Mouse (Mus musculus) frontal cortex, postnatal 14 days (tissue): ENCODE measurements around the gene Mad2l1bp.
A peak's percentile ranks its signal among the peaks of the same experiment; 100 is the strongest.

Experiments used
- DNase-seq, 2 experiments: peaks; one replicate each; pipeline ENCODE4 v3.0.0; 2022; ENCODE audit warnings: low spot score in 2 of 2

The Mad2l1bp gene

DNA sequence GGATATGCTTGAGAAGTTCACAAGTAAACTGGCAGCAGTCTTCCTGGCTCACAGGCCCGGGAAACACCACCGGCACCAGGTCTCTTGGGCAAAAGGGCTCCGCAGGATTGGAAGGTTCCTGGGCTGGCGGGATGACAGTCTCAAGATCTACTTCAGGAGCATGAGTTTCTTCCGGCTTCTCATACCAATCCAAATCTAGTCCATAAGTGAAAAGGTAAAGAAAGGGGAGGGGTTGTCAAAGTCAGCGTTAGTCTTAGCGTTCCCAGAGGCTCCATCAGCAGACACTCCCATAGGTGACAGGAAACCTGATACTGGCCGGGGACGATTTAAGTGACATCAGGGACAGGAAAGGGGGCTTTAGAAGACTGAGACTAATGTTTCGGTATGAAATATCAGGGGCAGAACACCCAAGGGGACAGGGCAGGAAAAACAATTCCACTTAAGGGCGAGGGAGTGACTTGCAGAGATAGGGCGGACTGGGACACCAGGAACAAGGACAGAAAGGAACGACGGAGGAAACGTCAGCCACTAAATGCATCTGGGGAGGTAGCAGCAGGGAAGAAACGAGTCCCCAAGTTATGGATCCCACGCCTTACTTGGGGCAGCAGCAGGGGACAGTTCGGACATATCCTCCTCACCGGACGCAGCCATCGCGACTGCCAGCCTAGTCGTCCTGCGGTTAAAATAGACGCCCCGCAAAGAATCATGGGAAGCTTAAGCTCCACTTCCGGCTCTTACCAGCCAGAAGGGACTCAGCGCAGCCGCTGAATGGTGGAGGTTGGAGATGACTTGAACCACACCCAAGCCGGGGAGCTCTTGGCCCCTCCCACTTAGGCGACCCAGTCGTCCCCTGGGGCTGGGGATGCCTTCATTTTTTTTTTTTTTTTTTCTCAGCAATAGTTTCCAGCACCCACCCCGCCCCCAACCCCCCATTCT is at the start of gene Mad2l1bp:
Gene Mad2l1bp, minus strand, starts transcription at position 707 of the 936 bp plus-strand sequence.
- peak; percentile 80 to 84 for DNase-seq

DNA sequence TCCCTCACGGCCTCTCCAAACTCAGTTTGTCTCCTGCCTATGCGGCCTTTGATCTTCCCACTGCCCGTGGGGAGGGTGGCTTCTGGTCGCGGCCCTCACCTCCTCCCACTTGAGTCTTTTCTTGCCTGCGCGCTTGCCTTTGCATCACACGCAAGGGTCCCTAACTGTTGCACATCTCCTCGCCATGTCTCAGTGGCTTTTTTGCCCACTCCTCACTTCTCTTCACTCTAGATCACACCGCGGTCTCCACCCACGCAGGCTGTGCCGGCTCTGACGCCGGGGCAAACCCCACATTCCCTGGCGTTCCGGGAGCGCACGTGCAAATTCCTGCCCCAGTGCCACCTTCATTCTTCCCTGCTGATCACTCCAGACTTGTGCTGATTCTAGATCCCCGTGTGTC is 49.7 kb upstream of the Mad2l1bp start:
- DNase-seq, result peak in 1 of 2 experiments; percentile 18

DNA sequence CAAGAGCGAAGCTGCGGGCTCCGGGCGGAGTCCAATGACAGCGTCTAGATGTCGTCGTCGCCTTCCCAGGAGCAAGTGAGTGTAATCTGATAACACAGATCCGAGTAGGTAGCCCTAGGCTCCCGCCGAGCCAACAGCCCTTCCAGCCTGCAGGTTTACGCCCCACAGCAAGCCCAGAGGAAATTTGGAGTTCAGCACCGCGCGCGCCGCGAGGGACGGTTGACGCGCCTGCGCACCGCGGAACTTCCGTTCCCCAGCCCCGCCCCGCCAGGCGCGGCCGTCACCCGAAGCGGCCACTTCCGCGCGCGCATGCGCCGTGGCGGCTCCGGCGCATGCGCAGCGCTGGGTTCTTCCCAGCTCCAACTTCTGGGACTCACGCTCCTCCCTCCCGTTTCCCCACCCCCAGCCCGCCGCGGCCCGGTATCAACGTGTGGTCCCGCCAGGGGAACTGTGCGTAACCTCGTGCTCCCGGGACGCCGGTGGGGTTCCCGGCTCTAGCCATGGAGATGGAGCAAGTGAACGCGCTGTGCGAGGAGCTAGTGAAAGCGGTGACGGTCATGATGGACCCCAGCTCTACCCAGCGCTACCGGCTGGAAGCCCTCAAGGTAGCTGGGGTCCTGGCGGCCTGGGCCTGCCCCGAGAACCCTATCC is 49.2 kb upstream of the Mad2l1bp start, which contains the start of the genes Polh and Xpo5:
Gene Polh, minus strand, starts transcription at position 225 of the 651 bp plus-strand sequence.
Gene Xpo5, plus strand, starts transcription at position 362 of the 651 bp plus-strand sequence.
- DNase-seq, result peak; percentile 84 to 90

DNA sequence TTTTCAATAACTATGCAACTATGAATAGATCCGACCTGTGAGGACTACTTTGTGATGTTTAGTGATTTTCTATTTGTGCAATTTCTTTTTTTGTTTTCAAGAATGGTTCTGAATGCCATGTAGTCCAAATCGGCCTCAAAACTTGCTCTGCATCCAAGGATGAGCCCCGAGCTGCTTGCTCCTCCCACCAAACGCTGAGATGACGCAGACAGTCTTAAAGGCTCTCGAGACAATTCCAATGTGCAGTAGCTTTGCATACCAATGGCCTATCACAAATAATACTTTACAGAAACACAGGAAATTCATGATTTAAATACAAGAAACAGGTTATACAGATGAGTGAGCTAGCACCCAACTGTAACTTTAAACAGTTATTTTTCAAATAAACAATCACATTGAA is 47.8 kb upstream of the Mad2l1bp start:
- DNase-seq, result no peak

DNA sequence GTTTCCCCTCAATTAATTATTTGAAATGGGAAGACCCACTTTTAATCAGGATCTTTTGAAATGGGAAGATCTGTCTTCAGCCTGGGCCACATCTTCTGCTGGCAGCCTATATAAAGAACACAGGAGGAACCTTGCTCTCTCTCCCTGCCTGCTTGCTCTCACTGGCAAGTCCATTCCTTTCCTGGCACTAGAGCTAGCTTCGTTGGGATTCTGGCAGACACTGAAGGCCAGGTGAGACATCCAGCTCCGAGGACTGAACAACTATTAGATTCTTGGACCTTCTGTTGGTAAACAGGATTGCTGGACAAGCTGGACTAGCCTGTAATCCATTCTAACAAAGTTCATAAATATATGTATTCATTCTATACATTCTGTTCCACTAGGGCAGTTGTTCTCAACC is 35.5 kb upstream of the Mad2l1bp start:
- DNase-seq, result no peak

DNA sequence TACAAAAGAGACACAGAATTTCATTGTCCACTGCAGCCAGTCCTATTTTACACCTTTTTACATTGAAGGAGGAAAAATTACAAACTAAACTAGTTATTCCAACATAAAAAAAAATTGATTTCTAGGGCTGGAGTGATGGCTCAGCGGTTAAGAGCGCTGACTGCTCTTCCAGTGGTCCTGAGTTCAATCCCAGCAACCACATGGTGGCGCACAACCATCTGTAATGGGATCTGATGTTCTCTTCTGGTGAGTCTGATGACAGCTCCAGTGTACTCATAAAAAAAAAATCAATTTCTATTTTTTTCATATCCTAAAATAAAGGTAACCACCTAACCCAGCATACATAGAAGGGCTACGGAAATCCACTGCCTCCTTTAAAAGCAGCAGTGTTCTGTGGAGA is 28.9 kb upstream of the Mad2l1bp start:
- no peak for DNase-seq

DNA sequence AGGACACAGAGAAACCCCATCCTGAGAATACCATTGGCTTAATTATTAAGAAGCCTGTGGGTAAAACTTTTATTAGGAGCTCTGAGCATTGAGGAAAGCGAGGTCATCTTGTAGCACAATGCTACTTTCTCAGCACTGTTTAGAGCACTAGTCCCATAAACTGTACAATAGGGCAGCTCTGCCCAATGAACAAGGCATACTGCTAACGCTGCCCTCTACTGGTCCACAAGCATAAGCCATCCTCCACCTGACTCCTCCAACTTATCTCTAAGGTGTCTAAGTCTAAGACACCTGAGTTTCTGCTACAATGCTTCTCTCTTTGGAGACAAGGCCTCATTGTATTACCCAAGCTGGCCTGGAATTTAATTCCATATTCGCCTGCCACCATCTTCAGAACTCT is 17.2 kb upstream of the Mad2l1bp start:
- no peak for DNase-seq

DNA sequence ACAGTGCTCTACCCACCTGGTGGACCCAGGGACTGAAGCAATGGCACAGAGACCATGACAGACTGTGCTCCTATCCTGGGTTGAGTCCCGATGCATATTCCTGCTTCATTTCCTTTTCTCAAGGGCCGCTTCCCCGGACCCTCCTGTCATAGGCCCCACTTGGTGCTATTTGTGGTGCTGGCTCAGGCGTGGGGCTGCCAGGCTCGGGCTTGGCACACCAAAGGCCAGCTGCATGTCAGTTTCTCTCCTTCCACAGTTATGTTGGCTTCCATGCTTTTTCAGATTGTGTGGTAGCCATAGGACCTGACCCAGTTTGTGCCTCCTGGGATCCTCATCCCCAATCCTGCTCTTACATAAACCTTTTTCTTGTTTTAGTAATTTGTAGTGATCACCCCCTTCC is 15.4 kb upstream of the Mad2l1bp start:
- DNase-seq, result no peak

DNA sequence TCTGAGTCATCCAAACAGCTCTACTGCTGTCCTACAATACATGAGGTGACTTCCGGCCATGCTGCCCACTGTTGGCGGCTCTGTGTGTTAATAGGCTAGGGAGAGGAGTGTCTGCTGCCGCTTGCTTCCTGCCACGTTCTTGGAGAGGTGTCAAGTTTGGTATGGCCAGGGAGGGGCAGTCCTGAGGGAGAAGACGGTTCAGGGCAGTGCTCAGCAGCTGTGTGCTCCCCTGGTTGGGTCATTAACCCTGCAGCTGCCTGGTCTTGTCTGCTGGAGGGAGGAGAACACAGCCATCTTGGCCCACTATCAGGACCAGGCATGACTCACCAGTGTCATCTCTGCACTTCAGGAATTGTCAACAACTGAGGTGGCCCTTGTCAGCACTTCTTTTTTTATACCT is 15.0 kb upstream of the Mad2l1bp start:
- no peak for DNase-seq

DNA sequence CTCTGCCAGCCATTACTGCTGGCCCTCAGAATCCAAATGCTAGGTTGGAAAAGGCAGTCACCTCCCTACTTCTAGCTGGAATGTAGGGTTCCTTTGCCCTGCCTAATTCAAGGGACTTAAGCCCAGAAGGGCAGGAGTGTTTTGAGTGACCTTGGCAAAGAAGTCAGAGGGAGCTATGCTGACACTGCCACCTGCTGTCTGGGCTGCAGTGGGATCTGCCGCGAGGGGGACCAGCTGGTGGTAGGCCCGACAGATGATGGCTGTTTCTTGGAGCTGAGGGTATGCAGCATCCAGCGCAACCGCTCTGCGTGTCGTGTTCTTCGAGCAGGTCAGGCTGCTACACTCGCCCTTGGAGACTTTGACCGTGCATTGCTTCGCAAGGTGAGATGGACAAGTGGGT is 13.7 kb upstream of the Mad2l1bp start:
- no peak for DNase-seq

DNA sequence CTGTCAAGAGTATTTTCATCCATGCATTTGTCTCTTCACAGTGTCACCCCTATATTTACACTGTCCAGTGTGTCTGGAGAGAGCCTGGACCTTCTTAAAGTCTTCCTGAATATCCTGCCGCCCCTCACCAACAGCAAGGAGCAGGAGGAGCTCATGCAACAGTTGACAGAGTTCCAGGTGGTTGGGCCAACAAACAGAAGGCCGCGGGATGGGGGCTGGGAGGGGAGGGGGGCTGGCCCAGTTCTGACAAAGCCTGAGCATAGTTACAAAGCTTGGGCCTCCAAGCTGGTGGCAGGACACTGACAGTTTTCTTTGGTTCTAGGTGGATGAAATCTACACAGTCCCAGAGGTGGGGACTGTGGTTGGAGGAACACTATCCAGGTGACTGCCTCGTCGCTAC is 12.9 kb upstream of the Mad2l1bp start:
- DNase-seq, result no peak

DNA sequence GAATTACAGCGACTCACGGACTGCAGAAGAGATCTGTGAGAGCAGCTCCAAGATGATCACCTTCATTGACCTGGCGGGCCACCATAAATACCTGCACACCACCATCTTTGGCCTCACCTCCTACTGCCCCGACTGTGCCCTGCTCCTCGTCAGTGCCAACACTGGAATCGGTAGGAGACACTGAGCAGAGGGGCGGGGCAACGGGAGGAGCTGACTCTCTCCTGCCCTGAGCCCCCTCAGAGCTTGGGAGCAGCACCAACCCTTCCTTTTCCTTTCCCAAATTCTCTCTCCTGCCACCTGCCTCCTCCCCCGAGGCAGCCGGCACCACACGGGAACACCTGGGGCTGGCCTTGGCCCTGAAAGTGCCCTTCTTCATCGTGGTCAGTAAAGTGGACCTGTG is 12.1 kb upstream of the Mad2l1bp start:
- DNase-seq, result no peak

DNA sequence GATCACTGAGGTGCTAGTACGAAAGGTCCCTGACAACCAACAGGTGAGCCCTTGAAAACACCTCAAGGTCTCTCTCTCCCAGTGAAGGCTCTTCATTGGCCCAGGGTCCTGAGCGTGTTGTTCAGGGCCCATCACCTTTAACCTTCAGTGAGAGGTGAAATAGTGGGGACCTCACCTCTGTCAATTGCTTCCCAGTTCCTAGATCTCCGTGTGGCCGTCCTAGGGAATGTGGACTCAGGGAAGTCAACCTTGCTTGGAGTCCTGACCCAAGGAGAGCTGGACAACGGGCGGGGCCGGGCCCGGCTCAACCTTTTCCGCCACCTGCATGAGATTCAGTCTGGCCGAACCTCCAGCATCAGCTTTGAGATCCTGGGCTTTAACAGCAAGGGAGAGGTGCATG is 11.4 kb upstream of the Mad2l1bp start:
- no peak for DNase-seq

DNA sequence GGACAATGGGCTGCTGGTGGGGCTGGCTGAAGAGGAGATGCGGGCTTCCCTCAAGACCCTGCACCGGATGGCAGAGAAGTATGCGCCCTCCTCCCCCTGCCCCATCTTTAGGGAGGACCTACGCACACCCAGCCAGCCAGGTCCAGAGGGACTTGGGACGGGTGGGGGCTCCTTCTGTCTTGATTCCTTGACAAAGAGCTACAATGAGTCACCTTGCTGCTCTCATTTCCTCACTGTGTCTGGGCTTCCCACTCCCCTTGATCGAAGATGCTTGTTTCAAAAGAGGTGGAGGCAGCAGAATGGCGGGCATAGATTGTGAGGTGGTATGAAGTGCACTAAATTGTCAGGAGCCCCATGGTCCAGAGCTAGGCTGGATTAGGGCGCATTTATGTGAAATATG is 10.9 kb upstream of the Mad2l1bp start:
- no peak for DNase-seq

DNA sequence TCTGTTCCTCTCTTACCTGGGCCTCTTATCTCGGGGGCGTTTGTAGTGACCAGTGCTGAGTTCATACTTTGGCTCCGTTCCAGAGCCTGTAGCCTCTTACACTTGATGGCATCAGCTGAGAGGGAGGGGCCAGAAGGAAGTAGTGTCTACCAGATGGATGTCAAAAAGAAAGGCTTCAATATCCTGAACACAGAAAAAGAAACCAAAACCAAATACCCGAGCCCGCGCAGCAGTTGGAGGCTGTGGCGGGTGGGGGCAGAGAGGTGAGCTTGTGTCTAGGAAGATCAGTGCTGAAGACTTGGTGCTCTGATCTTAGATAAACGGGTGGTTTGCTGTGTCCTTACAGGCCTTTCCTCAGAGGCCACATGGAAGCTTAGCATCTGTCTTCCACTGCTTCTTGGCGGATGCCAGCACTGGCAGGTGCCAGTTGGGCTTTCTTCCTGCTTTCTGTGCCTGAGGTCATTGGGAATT is 9.6 kb upstream of the Mad2l1bp start:
- DNase-seq, result no peak

DNA sequence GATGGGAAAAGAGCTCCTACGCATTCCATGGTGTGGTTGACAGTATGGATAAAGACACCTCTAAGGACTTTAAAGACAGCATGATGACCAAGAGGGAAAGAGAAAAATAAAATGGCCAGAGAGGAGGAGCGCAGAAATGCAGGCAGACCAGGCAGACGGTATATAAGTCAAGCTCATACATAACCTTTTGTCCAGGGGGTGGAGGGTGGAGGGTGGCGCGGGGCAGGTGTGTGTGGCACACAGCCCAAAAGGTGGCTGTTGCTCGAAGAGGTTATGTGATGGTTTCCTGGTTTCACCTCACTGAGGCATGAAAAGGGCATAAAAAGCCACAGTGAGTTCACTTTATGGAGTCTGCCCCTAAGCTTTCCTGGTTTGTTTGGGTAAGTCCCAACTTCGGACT is 9.2 kb upstream of the Mad2l1bp start:
- DNase-seq, result no peak

DNA sequence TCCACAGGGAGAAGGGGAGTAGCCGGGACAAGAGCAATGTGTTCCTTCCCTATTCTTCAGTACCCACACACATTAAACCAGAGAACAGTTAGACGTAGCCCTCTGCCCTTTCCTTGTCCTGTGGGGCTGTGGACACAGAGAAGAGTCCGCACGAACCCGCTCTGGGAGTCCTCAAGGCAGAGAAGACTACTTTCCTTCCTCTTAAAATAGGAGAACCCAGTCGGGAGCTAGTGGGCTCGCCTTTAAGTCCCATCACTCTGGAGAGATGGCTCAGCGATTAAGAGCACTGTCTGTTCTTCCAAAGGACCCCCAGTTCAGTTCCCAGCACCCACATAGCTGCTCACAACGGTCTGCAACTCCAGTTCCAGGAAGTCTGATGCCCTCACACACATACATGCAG is 8.4 kb upstream of the Mad2l1bp start:
- DNase-seq, result no peak

DNA sequence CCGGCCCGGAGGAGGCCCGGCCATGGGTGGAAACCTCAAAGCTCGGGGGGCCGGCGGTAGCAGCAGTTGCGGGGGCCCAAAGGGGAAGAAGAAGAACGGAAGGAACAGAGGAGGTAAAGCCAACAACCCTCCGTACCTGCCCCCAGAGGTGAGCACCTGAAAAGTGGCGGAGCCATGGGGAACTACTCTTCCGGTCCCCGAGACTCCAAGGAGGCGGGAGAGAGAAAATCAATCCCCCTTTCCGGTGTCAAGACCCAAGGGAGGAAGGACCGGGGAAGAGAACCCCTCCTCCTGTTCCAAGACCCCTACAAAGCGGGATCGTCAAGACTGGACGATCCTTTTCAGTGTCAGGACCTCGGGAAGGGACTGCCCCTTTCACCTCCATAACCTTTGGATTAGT is 7.8 kb upstream of the Mad2l1bp start:
- DNase-seq, result no peak

DNA sequence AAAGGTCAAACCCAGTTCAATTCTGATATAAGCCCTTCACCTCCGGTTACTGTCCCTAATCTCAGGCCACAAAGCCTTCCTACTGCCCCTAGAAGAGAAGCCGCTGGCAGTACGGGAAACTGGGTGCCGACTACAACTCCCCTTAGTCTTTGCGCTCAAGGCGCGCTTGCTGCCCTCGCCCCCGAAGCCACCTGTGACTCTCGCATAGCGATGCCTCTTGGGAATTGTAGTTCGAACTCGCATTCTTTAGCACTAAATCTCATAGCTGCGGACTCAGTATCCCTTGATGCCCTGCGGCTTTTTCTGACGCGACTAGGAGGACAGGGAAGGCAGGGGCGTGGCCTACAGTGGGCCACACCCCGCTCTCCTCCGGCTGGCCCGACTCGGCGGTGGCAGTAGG is 7.3 kb upstream of the Mad2l1bp start, which contains the start of gene Gtpbp2:
Gene Gtpbp2, plus strand, starts transcription at position 347 of the 400 bp plus-strand sequence.
- peak; percentile 92 to 98 for DNase-seq

DNA sequence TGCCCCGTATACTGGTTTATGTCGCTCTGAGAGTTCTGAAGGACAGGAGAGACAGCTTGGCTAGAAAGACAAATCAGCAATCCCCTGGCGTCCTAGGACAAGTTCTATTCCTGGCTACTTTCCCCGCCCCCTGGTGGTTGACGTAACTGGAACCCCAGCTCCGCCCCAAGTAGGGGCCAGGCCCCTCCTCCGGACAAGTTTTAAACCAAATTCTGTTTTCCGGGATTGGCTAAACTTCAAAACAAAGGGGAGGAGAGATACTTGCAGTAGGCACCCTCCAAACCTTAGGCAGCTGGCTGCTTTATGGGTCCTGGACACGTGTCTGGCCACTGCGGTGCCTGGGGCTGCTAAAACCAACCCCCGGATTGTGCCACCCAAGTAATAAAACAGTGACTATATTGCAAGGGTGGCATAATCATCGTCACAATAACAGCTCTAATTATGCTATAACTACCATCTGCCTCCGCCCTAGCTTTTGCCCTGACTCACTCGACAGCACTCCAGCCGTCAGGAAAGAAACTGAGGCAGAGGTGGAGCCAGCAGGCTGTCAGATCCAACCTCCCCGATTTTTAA is 6.8 kb upstream of the Mad2l1bp start:
- peak; percentile 79 to 83 for DNase-seq

DNA sequence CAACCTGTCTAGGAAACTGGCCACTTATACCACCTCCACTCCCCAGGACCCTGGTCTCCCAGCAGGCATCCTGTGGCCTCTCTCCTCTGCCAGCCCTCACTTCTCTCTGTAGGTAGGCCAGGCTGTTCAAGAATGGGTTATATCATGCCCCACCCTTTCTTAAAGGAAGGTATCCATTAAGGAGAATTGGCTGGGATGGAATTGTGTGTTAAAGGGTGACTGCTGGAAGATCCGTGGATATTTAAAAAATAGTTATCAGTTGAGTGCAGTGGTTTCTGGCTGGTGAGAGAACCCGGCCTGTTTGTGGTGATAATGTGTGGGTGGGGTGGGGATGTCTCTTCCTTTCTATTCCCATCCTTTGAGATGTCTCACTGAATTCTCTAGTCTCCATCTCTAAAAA is 5.9 kb upstream of the Mad2l1bp start:
- no peak for DNase-seq

DNA sequence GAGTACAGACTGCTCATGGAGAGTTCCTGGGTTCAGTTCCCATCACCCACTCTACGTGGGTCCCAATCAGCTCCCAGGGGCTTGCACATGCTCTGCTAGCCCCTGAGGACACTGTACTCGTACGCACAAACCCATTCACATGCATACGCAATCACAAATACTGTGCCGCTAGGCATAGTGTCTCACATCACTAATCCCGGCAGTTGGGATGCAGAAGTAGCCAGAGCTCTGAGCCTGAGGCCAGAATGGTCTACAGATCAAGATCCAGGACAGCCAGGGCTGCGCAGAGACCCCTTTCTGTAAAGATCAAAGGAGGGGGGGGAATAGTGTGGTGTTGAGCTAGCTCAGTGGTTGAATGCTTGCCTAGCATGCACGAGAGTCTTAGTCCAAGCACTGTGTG is 3.8 kb upstream of the Mad2l1bp start:
- DNase-seq, result no peak
